Mouse (Mus musculus): ENCODE data around the gene Tmem179. TPM values are rescaled to one million over a fixed set of nuclear protein-coding genes. Genes with fewer than 3 reads are reported as not detected.

Tmem179 gene
- polyA plus RNA-seq, 1 experiment from 2014 or later = not detected

- Histone ChIP-seq H3K4me3 (ENCODE audit: low read depth, low read length) (no peak overlapping the region), H3K9ac (replicated peaks) (no peak overlapping the region), H3K9me3 (ENCODE audit: low read length) (no peaks in the 10 kb centered on the region), H3K4me1 (ENCODE audit: insufficient read depth) (no peaks in the 10 kb centered on the region), H3K27ac (ENCODE audit: low read depth) (no peak overlapping the region), H3K27me3 (ENCODE audit: insufficient read depth, low read length) (no peaks in the 10 kb centered on the region), H3K4me2 (ENCODE audit: low read depth, low read length) (no peak overlapping the region), H3K36me3 (replicated peaks; ENCODE audit: insufficient read depth, low read length) (no peaks in the 10 kb centered on the region)
- ATAC-seq = no peak
- 78% methylated on average over 1 of the region's 1 CpGs for WGBS (ENCODE audit: insufficient replicate concordance)
- TF ChIP-seq EP300 (IDR thresholded peaks at IDR 0.05; ENCODE audit: low read depth) = no peak
- DNase-seq = no peak
Observed at GRCm38 (mm10) chr12:112549287-112549686, 32.7 kb upstream of the Tmem179 start.

GRCm38 (mm10) chr12:112546110-112546509, 29.6 kb upstream of the Tmem179 start:
- H3K4me1 ChIP-seq (ENCODE audit: insufficient read depth) = no peaks in the 10 kb centered on the region; the same call in 1 of the 2 replicates
- DNase-seq (no peak), ATAC-seq (no peak)
- no peaks in the 10 kb centered on the region for H3K9me3 ChIP-seq (ENCODE audit: low read length)
- no peak overlapping the region for H3K4me2 ChIP-seq (ENCODE audit: low read depth, low read length)
- H3K36me3 ChIP-seq (replicated peaks; ENCODE audit: insufficient read depth, low read length) = no peaks in the 10 kb centered on the region
- no peak overlapping the region for H3K27ac ChIP-seq (ENCODE audit: low read depth)
- H3K27me3 ChIP-seq (ENCODE audit: insufficient read depth, low read length) = no peaks in the 10 kb centered on the region
- no peak overlapping the region for H3K9ac ChIP-seq (replicated peaks)
- H3K4me3 ChIP-seq (ENCODE audit: low read depth, low read length) = no peak overlapping the region
- WGBS (ENCODE audit: insufficient replicate concordance) = 86% methylated on average over 8 of the region's 8 CpGs
- no peak for TF ChIP-seq CTCF (IDR thresholded peaks at IDR 0.05; ENCODE audit: low read depth)
- no peak for TF ChIP-seq EP300 (IDR thresholded peaks at IDR 0.05; ENCODE audit: low read depth)

- no peak for TF ChIP-seq EP300 (IDR thresholded peaks at IDR 0.05; ENCODE audit: low read depth)
- TF ChIP-seq CTCF (IDR thresholded peaks at IDR 0.05; ENCODE audit: low read depth) = no peak
- no peaks in the 10 kb centered on the region for H3K9me3 ChIP-seq (ENCODE audit: low read length)
- no peaks in the 10 kb centered on the region for H3K36me3 ChIP-seq (replicated peaks; ENCODE audit: insufficient read depth, low read length)
- no peak overlapping the region for H3K4me3 ChIP-seq (ENCODE audit: low read depth, low read length)
- no peaks in the 10 kb centered on the region; the same call in 1 of the 2 replicates for H3K4me1 ChIP-seq (ENCODE audit: insufficient read depth)
- WGBS (ENCODE audit: insufficient replicate concordance) = 44% methylated on average over 12 of the region's 12 CpGs
- no peak overlapping the region for H3K4me2 ChIP-seq (ENCODE audit: low read depth, low read length)
- no peaks in the 10 kb centered on the region for H3K27me3 ChIP-seq (ENCODE audit: insufficient read depth, low read length)
- no peak overlapping the region for H3K27ac ChIP-seq (ENCODE audit: low read depth)
- ATAC-seq (no peak), DNase-seq (no peak)
- no peak overlapping the region for H3K9ac ChIP-seq (replicated peaks)
Observed at GRCm38 (mm10) chr12:112544946-112545701, 28.6 kb upstream of the Tmem179 start.

GRCm38 (mm10) chr12:112543941-112544340, 27.4 kb upstream of the Tmem179 start:
- DNase-seq = no peak
- no peak overlapping the region for H3K9ac ChIP-seq (replicated peaks)
- no peaks in the 10 kb centered on the region for H3K36me3 ChIP-seq (replicated peaks; ENCODE audit: insufficient read depth, low read length)
- TF ChIP-seq CTCF (IDR thresholded peaks at IDR 0.05; ENCODE audit: low read depth) (no peak), EP300 (IDR thresholded peaks at IDR 0.05; ENCODE audit: low read depth) (no peak)
- no peak overlapping the region for H3K4me3 ChIP-seq (ENCODE audit: low read depth, low read length)
- H3K27me3 ChIP-seq (ENCODE audit: insufficient read depth, low read length) = no peaks in the 10 kb centered on the region
- H3K4me1 ChIP-seq (ENCODE audit: insufficient read depth) = no peaks in the 10 kb centered on the region; the same call in 1 of the 2 replicates
- ATAC-seq = no peak
- 73% methylated on average over 9 of the region's 9 CpGs for WGBS (ENCODE audit: insufficient replicate concordance)
- H3K27ac ChIP-seq (ENCODE audit: low read depth) = no peak overlapping the region
- H3K4me2 ChIP-seq (ENCODE audit: low read depth, low read length) = no peak overlapping the region
- H3K9me3 ChIP-seq (ENCODE audit: low read length) = no peaks in the 10 kb centered on the region

- no peak overlapping the region for H3K27ac ChIP-seq (ENCODE audit: low read depth)
- 9% methylated on average over 11 of the region's 11 CpGs for WGBS (ENCODE audit: insufficient replicate concordance)
- H3K36me3 ChIP-seq (replicated peaks; ENCODE audit: insufficient read depth, low read length) = no peaks in the 10 kb centered on the region
- no peaks in the 10 kb centered on the region; the same call in 1 of the 2 replicates for H3K4me1 ChIP-seq (ENCODE audit: insufficient read depth)
- H3K4me2 ChIP-seq (ENCODE audit: low read depth, low read length) = no peak overlapping the region
- H3K4me3 ChIP-seq (ENCODE audit: low read depth, low read length) = no peak overlapping the region
- ATAC-seq (peak; percentile 67), DNase-seq (peak; percentile 90)
- no peak overlapping the region; the same call in 1 of the 2 replicates for H3K9ac ChIP-seq (replicated peaks)
- TF ChIP-seq EP300 (IDR thresholded peaks at IDR 0.05; ENCODE audit: low read depth) (no peak), CTCF (IDR thresholded peaks at IDR 0.05; ENCODE audit: low read depth) (peak; percentile 96)
- H3K9me3 ChIP-seq (ENCODE audit: low read length) = no peaks in the 10 kb centered on the region
- no peaks in the 10 kb centered on the region for H3K27me3 ChIP-seq (ENCODE audit: insufficient read depth, low read length)
Observed at GRCm38 (mm10) chr12:112542920-112543300, 26.4 kb upstream of the Tmem179 start.

GRCm38 (mm10) chr12:112542257-112542919, 25.8 kb upstream of the Tmem179 start:
- Histone ChIP-seq H3K27ac (ENCODE audit: low read depth) (no peak overlapping the region), H3K27me3 (ENCODE audit: insufficient read depth, low read length) (no peaks in the 10 kb centered on the region), H3K4me2 (ENCODE audit: low read depth, low read length) (no peak overlapping the region), H3K4me3 (ENCODE audit: low read depth, low read length) (no peak overlapping the region), H3K9ac (replicated peaks) (no peak overlapping the region; the same call in 1 of the 2 replicates), H3K36me3 (replicated peaks; ENCODE audit: insufficient read depth, low read length) (no peaks in the 10 kb centered on the region), H3K9me3 (ENCODE audit: low read length) (no peaks in the 10 kb centered on the region), H3K4me1 (ENCODE audit: insufficient read depth) (no peaks in the 10 kb centered on the region; the same call in 1 of the 2 replicates)
- no peak for DNase-seq
- 70% methylated on average over 13 of the region's 13 CpGs for WGBS (ENCODE audit: insufficient replicate concordance)
- ATAC-seq = no peak; the same call in 1 of the 2 replicates
- no peak for TF ChIP-seq EP300 (IDR thresholded peaks at IDR 0.05; ENCODE audit: low read depth)
- no peak for TF ChIP-seq CTCF (IDR thresholded peaks at IDR 0.05; ENCODE audit: low read depth)

All from liver, postnatal 0 days (tissue).